Mouse (Mus musculus) bone marrow, adult 2 months (tissue): Measurements from ENCODE around the gene Cradd. TPM values are rescaled to one million over a fixed set of nuclear protein-coding genes. Genes with fewer than 3 reads are reported as not detected.

Source experiments
- H3K27ac ChIP-seq: fragments of 200-500 bp; 2 replicates; pipeline ENCODE4 v1.5.1; 2012; ENCODE audit warnings: low read depth, mild to moderate bottlenecking, control low read depth, inconsistent platforms, low read length; ENCODE audit not compliant: control insufficient read depth, poor library complexity, insufficient read depth
- H3K4me1 ChIP-seq: fragments of 200-500 bp; 2 replicates; pipeline ENCODE4 v1.6.1; 2011; ENCODE audit warnings: low read length; ENCODE audit not compliant: control insufficient read depth, insufficient read depth
- H3K4me3 ChIP-seq: fragments of 200-500 bp; replicated peaks from 2 replicates; pipeline ENCODE3; 2011; ENCODE audit warnings: mild to moderate bottlenecking, low read depth, low read length, control low read depth; ENCODE audit not compliant: control insufficient read depth
- CTCF ChIP-seq: fragments of 200-500 bp; IDR thresholded peaks from 2 replicates; pipeline ENCODE4 v1.5.1; 2011; ENCODE audit warnings: low read length, control low read depth; ENCODE audit not compliant: control insufficient read depth, insufficient read depth
- POLR2A ChIP-seq: fragments of 200-500 bp; IDR thresholded peaks from 2 replicates; pipeline ENCODE4 v1.6.1; 2011; ENCODE audit warnings: low read depth, mild to moderate bottlenecking, control low read depth, low read length, borderline replicate concordance; ENCODE audit not compliant: control insufficient read depth
- WGBS: fragments of 180-500 bp; shearing (Covaris S2); methylation state at CpG from one replicate; pipeline ENCODE4 v1.1.7; 2018; 5-methylcytosine and 5-hydroxymethylcytosine counted together
- polyA plus RNA-seq: library from polyadenylated mRNA; stranded (reverse); fragments of >200 nt; gene quantifications from 2 replicates; pipeline ENCODE4 v1.2.4, GENCODE M21; 2011; ENCODE audit warnings: low replicate concordance; ENCODE audit not compliant: missing spikeins, insufficient read depth, insufficient read length

Cradd gene
- polyA plus RNA-seq, 1 experiment: 3.8 TPM

- Histone ChIP-seq H3K4me3 (no peak overlapping the region), H3K27ac (no peak overlapping the region), H3K4me1 (no peaks in the 10 kb centered on the region)
- no peak for TF ChIP-seq POLR2A
- TF ChIP-seq CTCF: no peak
- WGBS: 81% methylated on average over 3 of the region's 3 CpGs
These were observed 43.6 kb downstream of the Cradd start for GRCm38 (mm10) chr10:95280327-95280726.

DNA sequence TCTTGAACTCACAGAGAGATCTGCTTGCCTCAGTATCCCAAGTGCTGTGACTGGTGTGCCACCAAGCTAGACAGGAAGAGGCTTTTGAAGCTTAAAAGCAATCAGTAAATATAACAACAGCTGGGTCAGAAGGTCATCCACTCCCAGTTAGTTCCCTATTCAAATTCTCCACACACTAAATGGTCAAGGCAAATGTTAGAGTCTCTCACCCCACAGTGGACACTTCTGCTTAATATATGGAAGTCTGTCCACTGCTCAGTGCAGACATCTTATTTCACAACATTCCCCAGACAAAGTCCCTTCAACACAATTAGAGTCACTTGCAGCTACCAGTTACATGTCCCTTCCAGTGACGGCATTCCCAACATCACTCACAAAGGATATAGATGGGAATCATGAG lies 44.5 kb downstream of the Cradd start:
- TF ChIP-seq POLR2A (no peak), CTCF (no peak)
- H3K4me3 ChIP-seq: no peak overlapping the region
- no peaks in the 10 kb centered on the region for H3K4me1 ChIP-seq
- H3K27ac ChIP-seq: no peak overlapping the region
- 81% methylated on average over 1 of the region's 1 CpGs for WGBS

- TF ChIP-seq CTCF (no peak), POLR2A (no peak)
- 85% methylated on average over 11 of the region's 11 CpGs for WGBS
These were observed 45.8 kb downstream of the Cradd start for GRCm38 (mm10) chr10:95278085-95278484.

GRCm38 (mm10) chr10:95275488-95275887 lies 48.4 kb downstream of the Cradd start:
- 75% methylated on average over 9 of the region's 9 CpGs for WGBS
- no peak overlapping the region for H3K4me3 ChIP-seq
- H3K27ac ChIP-seq: no peak overlapping the region
- H3K4me1 ChIP-seq: no peaks in the 10 kb centered on the region
- no peak for TF ChIP-seq POLR2A
- TF ChIP-seq CTCF: no peak

More at GRCm38 (mm10) chr10:95278085-95278484, 45.8 kb downstream of the Cradd start:
- H3K4me1 ChIP-seq: no peaks in the 10 kb centered on the region
- no peak overlapping the region for H3K4me3 ChIP-seq
- H3K27ac ChIP-seq: no peak overlapping the region

DNA sequence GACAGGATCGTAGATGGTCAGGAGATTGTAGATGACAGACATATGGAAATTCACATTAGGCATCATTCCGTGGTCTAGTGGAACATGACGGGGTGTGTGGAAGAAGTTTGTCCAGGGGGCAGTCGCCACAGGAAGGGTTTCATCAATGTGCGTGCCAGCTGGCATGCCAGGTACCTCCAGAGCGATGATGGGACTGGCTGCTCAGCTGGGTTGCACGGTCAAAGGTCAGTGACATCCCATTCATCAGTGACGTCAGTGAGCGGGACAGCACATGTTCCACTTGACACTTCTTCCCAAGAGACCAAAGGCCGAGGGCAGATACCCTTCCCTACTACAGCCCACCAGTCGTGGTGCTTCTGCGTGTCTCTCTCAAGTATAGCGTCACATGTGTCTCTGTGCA lies 50.7 kb downstream of the Cradd start:
- TF ChIP-seq CTCF: no peak
- no peak for TF ChIP-seq POLR2A
- no peak overlapping the region for H3K4me3 ChIP-seq
- H3K27ac ChIP-seq: no peak overlapping the region
- WGBS: 90% methylated on average over 13 of the region's 13 CpGs
- H3K4me1 ChIP-seq: no peaks in the 10 kb centered on the region

DNA sequence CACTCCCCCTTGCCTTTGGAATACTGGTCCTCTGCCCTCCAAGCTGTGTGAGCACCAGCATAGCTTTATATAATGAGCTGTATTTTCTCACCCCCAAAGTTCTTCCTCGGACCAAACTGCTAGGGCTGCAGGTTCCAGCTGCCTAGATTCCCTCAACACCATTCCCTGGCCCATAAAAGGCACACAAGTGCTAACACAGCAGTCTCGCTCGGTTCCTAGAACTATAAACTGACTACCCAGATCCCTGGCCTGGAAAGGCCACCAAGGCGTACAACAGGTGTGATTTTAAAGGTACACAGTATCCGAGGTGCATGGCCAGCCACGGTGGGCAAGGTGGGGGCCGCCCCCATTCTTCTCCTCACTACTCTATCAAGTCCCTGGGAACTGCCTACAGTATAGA lies 54.8 kb downstream of the Cradd start:
- Histone ChIP-seq H3K4me3 (no peak overlapping the region), H3K4me1 (peaks cover 2% of the 10 kb centered on the region; the same call in 1 of the 2 replicates), H3K27ac (no peak overlapping the region)
- WGBS: 84% methylated on average over 7 of the region's 7 CpGs
- TF ChIP-seq POLR2A: no peak

DNA sequence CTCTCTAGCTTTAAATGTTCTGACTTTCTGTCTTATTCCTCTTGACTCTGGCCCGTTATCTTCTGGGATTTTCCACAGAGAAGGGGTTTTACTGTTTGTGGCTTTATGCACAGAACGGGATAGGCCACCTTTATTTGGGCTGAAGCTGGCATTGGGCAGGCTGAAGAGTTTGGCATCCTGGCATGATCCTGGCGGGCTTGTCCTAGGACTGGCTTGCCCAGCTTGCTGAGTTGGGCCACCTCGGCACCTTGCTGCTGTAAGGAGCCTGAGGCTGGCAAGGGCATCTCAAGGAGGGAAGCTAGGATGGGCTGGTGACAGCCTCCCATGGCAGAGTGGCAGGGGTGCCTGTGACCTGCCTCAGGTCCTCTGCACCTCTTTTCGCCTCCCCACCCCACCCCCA lies 55.6 kb downstream of the Cradd start:
- 83% methylated on average over 5 of the region's 5 CpGs for WGBS
- H3K4me1 ChIP-seq: peaks cover 2% of the 10 kb centered on the region; the same call in 1 of the 2 replicates
- H3K4me3 ChIP-seq: no peak overlapping the region
- H3K27ac ChIP-seq: no peak overlapping the region
- TF ChIP-seq POLR2A (no peak), CTCF (no peak)

DNA sequence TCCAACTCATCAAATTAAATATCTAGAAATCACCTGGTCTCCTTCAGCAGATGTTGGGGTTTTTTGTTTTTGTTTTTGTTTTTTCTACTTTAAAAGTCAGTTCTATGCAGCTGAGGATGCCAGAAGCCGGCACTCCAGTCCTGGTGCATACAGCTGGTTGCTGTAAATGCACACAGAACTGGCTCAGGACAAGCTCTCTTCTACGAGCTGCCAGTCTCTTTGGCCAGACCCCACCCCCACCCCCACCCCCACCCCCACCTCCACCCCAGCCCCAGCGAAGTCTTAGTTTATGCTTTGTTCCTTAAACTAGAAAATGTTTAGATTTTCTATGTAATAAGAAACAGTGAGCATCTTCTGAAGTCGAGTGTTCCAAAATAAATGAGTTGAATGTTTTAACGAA lies 57.0 kb downstream of the Cradd start:
- Histone ChIP-seq H3K27ac (no peak overlapping the region), H3K4me3 (no peak overlapping the region), H3K4me1 (peaks cover 2% of the 10 kb centered on the region; the same call in 1 of the 2 replicates)
- TF ChIP-seq POLR2A: no peak
- no peak for TF ChIP-seq CTCF
- 51% methylated on average over 5 of the region's 5 CpGs for WGBS
